Mouse (Mus musculus): ENCODE results near the gene Dyrk1a. TPM values are rescaled to one million over a fixed set of nuclear protein-coding genes. Genes with fewer than 3 reads are reported as not detected.

Gene Dyrk1a
- polyA plus RNA-seq, 1 experiment from 2014 or later, result 3.9 TPM

GRCm38 (mm10) chr16:94590214-94590613, 20.4 kb downstream of the Dyrk1a start:
- ATAC-seq, result no peak
- TF ChIP-seq EP300 (IDR thresholded peaks at IDR 0.05; ENCODE audit: low read depth) (no peak), CTCF (IDR thresholded peaks at IDR 0.05; ENCODE audit: low read depth) (no peak)
- 64% methylated on average over 1 of the region's 1 CpGs for WGBS (ENCODE audit: insufficient replicate concordance)

GRCm38 (mm10) chr16:94590977-94591376, 21.2 kb downstream of the Dyrk1a start:
- Histone ChIP-seq H3K27me3 (ENCODE audit: insufficient read depth, low read length) (no peaks in the 10 kb centered on the region), H3K27ac (ENCODE audit: low read depth) (no peak overlapping the region), H3K9me3 (ENCODE audit: low read length) (no peaks in the 10 kb centered on the region), H3K4me3 (ENCODE audit: low read depth, low read length) (no peak overlapping the region), H3K36me3 (replicated peaks; ENCODE audit: insufficient read depth, low read length) (no peaks in the 10 kb centered on the region; the same call in 1 of the 2 replicates), H3K4me1 (ENCODE audit: insufficient read depth) (peaks cover 33% of the 10 kb centered on the region), H3K4me2 (ENCODE audit: low read depth, low read length) (no peak overlapping the region), H3K9ac (replicated peaks) (no peak overlapping the region)
- DNase-seq, result no peak
- TF ChIP-seq CTCF (IDR thresholded peaks at IDR 0.05; ENCODE audit: low read depth) (no peak), EP300 (IDR thresholded peaks at IDR 0.05; ENCODE audit: low read depth) (no peak)
- no peak for ATAC-seq
- 85% methylated on average over 8 of the region's 8 CpGs for WGBS (ENCODE audit: insufficient replicate concordance)

More at GRCm38 (mm10) chr16:94590214-94590613, 20.4 kb downstream of the Dyrk1a start:
- H3K9me3 ChIP-seq (ENCODE audit: low read length), result no peaks in the 10 kb centered on the region
- H3K4me3 ChIP-seq (ENCODE audit: low read depth, low read length), result no peak overlapping the region
- H3K27ac ChIP-seq (ENCODE audit: low read depth), result no peak overlapping the region
- no peak overlapping the region for H3K4me2 ChIP-seq (ENCODE audit: low read depth, low read length)
- no peaks in the 10 kb centered on the region; the same call in 1 of the 2 replicates for H3K36me3 ChIP-seq (replicated peaks; ENCODE audit: insufficient read depth, low read length)
- no peaks in the 10 kb centered on the region for H3K27me3 ChIP-seq (ENCODE audit: insufficient read depth, low read length)
- no peak overlapping the region for H3K9ac ChIP-seq (replicated peaks)
- no peak for DNase-seq
- peaks cover 33% of the 10 kb centered on the region for H3K4me1 ChIP-seq (ENCODE audit: insufficient read depth)

- peaks cover 30% of the 10 kb centered on the region for H3K4me1 ChIP-seq (ENCODE audit: insufficient read depth)
- 82% methylated on average over 3 of the region's 3 CpGs for WGBS (ENCODE audit: insufficient replicate concordance)
Observed at GRCm38 (mm10) chr16:94591536-94591935, 21.7 kb downstream of the Dyrk1a start.

GRCm38 (mm10) chr16:94596633-94597032, 26.8 kb downstream of the Dyrk1a start:
- TF ChIP-seq EP300 (IDR thresholded peaks at IDR 0.05; ENCODE audit: low read depth) (no peak), CTCF (IDR thresholded peaks at IDR 0.05; ENCODE audit: low read depth) (no peak)
- DNase-seq, result no peak
- no peaks in the 10 kb centered on the region for H3K9me3 ChIP-seq (ENCODE audit: low read length)
- ATAC-seq, result no peak
- H3K4me2 ChIP-seq (ENCODE audit: low read depth, low read length), result no peak overlapping the region
- H3K27me3 ChIP-seq (ENCODE audit: insufficient read depth, low read length), result no peaks in the 10 kb centered on the region
- no peaks in the 10 kb centered on the region for H3K36me3 ChIP-seq (replicated peaks; ENCODE audit: insufficient read depth, low read length)
- H3K4me1 ChIP-seq (ENCODE audit: insufficient read depth), result peaks cover 34% of the 10 kb centered on the region
- H3K9ac ChIP-seq (replicated peaks), result no peak overlapping the region
- no peak overlapping the region for H3K27ac ChIP-seq (ENCODE audit: low read depth)
- WGBS (ENCODE audit: insufficient replicate concordance), result 58% methylated on average over 2 of the region's 2 CpGs
- H3K4me3 ChIP-seq (ENCODE audit: low read depth, low read length), result no peak overlapping the region

More at GRCm38 (mm10) chr16:94591536-94591935, 21.7 kb downstream of the Dyrk1a start:
- Histone ChIP-seq H3K4me2 (ENCODE audit: low read depth, low read length) (no peak overlapping the region), H3K9me3 (ENCODE audit: low read length) (no peaks in the 10 kb centered on the region), H3K27ac (ENCODE audit: low read depth) (no peak overlapping the region), H3K27me3 (ENCODE audit: insufficient read depth, low read length) (no peaks in the 10 kb centered on the region), H3K4me3 (ENCODE audit: low read depth, low read length) (no peak overlapping the region), H3K9ac (replicated peaks) (no peak overlapping the region), H3K36me3 (replicated peaks; ENCODE audit: insufficient read depth, low read length) (no peaks in the 10 kb centered on the region; the same call in 1 of the 2 replicates)
- no peak for DNase-seq
- TF ChIP-seq EP300 (IDR thresholded peaks at IDR 0.05; ENCODE audit: low read depth) (no peak), CTCF (IDR thresholded peaks at IDR 0.05; ENCODE audit: low read depth) (no peak)
- ATAC-seq, result no peak

- TF ChIP-seq EP300 (IDR thresholded peaks at IDR 0.05; ENCODE audit: low read depth) (no peak), CTCF (IDR thresholded peaks at IDR 0.05; ENCODE audit: low read depth) (no peak)
- H3K36me3 ChIP-seq (replicated peaks; ENCODE audit: insufficient read depth, low read length), result no peaks in the 10 kb centered on the region
- H3K9me3 ChIP-seq (ENCODE audit: low read length), result no peaks in the 10 kb centered on the region
- no peak overlapping the region for H3K9ac ChIP-seq (replicated peaks)
- ATAC-seq (no peak), DNase-seq (no peak)
- no peak overlapping the region for H3K4me2 ChIP-seq (ENCODE audit: low read depth, low read length)
- H3K27ac ChIP-seq (ENCODE audit: low read depth), result no peak overlapping the region
- no peaks in the 10 kb centered on the region for H3K27me3 ChIP-seq (ENCODE audit: insufficient read depth, low read length)
- H3K4me1 ChIP-seq (ENCODE audit: insufficient read depth), result peaks cover 40% of the 10 kb centered on the region
- WGBS (ENCODE audit: insufficient replicate concordance), result 7% methylated on average over 1 of the region's 1 CpGs
- no peak overlapping the region for H3K4me3 ChIP-seq (ENCODE audit: low read depth, low read length)
Observed at GRCm38 (mm10) chr16:94597640-94598039, 27.8 kb downstream of the Dyrk1a start.

GRCm38 (mm10) chr16:94599977-94600724, 30.3 kb downstream of the Dyrk1a start:
- H3K9ac ChIP-seq (replicated peaks), result no peak overlapping the region
- H3K4me1 ChIP-seq (ENCODE audit: insufficient read depth), result peaks cover 50% of the 10 kb centered on the region
- TF ChIP-seq CTCF (IDR thresholded peaks at IDR 0.05; ENCODE audit: low read depth) (no peak), EP300 (IDR thresholded peaks at IDR 0.05; ENCODE audit: low read depth) (no peak)
- no peak overlapping the region for H3K4me3 ChIP-seq (ENCODE audit: low read depth, low read length)
- WGBS (ENCODE audit: insufficient replicate concordance), result 37% methylated on average over 6 of the region's 6 CpGs
- no peaks in the 10 kb centered on the region for H3K9me3 ChIP-seq (ENCODE audit: low read length)
- ATAC-seq (no peak), DNase-seq (no peak)
- no peak overlapping the region for H3K4me2 ChIP-seq (ENCODE audit: low read depth, low read length)
- no peaks in the 10 kb centered on the region for H3K27me3 ChIP-seq (ENCODE audit: insufficient read depth, low read length)
- H3K36me3 ChIP-seq (replicated peaks; ENCODE audit: insufficient read depth, low read length), result no peaks in the 10 kb centered on the region
- no peak overlapping the region; the same call in 1 of the 2 replicates for H3K27ac ChIP-seq (ENCODE audit: low read depth)
